8 mouse cellular contexts compared by ENCODE assay signal in genomic region chr1:178405445-178405911, GRCm38 (mm10). TPM values are rescaled to one million over a fixed set of nuclear protein-coding genes. Genes with fewer than 3 reads are reported as not detected.
DNase-seq lines count a peak whose midpoint lies in the region; ATAC-seq and TF ChIP-seq lines count a peak whose summit lies in the region.

No protein-coding gene starts in this region.

- H3K9me3 ChIP-seq in MEL (replicated peaks; ENCODE audit: insufficient read depth, low read length) = no peaks in the 10 kb centered on the region
- H3K9me3 ChIP-seq in hindbrain, embryonic 10.5 days = no peaks in the 10 kb centered on the region
- no peaks in the 10 kb centered on the region for H3K9me3 ChIP-seq in lung, postnatal 0 days (ENCODE audit: low read length)

- peaks cover 7% of the 10 kb centered on the region; the same call in 1 of the 2 replicates for H3K79me2 ChIP-seq in MEL (ENCODE audit: control insufficient read depth, insufficient read depth, low read length, poor library complexity)

- peak in 1 of 2 experiments; percentile 40; a peak in 1 of 4 replicates for TF ChIP-seq EP300 in MEL (IDR thresholded peaks at IDR 0.05; ENCODE audit: low read depth in 1 of 2, low read length in 2 of 2)
- TF ChIP-seq EP300 in lung, postnatal 0 days (IDR thresholded peaks at IDR 0.05) = peak; percentile 60

- peak overlapping the region; percentile 94 for H3K27ac ChIP-seq in MEL (ENCODE audit: control insufficient read depth, low read depth, low read length)
- H3K27ac ChIP-seq in cerebellum, adult 2 months (ENCODE audit: insufficient read depth, low read length) = peak overlapping the region; percentile 99
- peak overlapping the region; percentile 100 for H3K27ac ChIP-seq in hindbrain, embryonic 10.5 days
- H3K27ac ChIP-seq in lung, postnatal 0 days (ENCODE audit: low read length) = peak overlapping the region; percentile 100

- peak in 1 of 2 experiments; percentile 35; a peak in 1 of 4 replicates for TF ChIP-seq POLR2A in MEL (IDR thresholded peaks at IDR 0.05; ENCODE audit: control insufficient read depth in 1 of 2, insufficient read depth in 1 of 2, low read depth in 1 of 2, low read length in 2 of 2, poor library complexity in 1 of 2)
- peak; percentile 84 for TF ChIP-seq POLR2A in cerebellum, adult 2 months (IDR thresholded peaks at IDR 0.05; ENCODE audit: borderline replicate concordance, insufficient read depth, low read length)

- DNase-seq in MEL (ENCODE audit: low read depth, low spot score) = peak; percentile 90
- DNase-seq in cerebellum, adult 2 months = peak; percentile 88 to 95
- peak; percentile 85 for DNase-seq in forelimb bud, embryonic 11.5 days (ENCODE audit: low read depth, low spot score)
- peak; percentile 86 for DNase-seq in hindbrain, embryonic 10.5 days (ENCODE audit: low spot score)
- peak; percentile 87 for DNase-seq in layer of hippocampus, adult 9-11 months
- peak; percentile 95 for DNase-seq in lung, postnatal 0 days (ENCODE audit: low spot score)
- peak; percentile 52 for DNase-seq in ovary, postnatal 14 days (ENCODE audit: low spot score)
- DNase-seq in thymus, postnatal 14 days = peak; percentile 76

- H3K9ac ChIP-seq in MEL (ENCODE audit: control insufficient read depth, low read depth, low read length, poor library complexity, severe bottlenecking) = peak overlapping the region; percentile 97
- peak overlapping the region; percentile 100 for H3K9ac ChIP-seq in lung, postnatal 0 days (replicated peaks; ENCODE audit: low read depth)

- peaks cover 3 to 18% of the 10 kb centered on the region in 2 experiments; a peak in 3 of 4 replicates for H3K4me1 ChIP-seq in MEL (ENCODE audit: control insufficient read depth in 1 of 2, insufficient read depth in 2 of 2, low read length in 2 of 2)
- H3K4me1 ChIP-seq in cerebellum, adult 2 months (ENCODE audit: control insufficient read depth, insufficient read depth, low read length) = no peaks in the 10 kb centered on the region; the same call in 1 of the 2 replicates
- no peaks in the 10 kb centered on the region for H3K4me1 ChIP-seq in hindbrain, embryonic 10.5 days (replicated peaks)
- no peaks in the 10 kb centered on the region for H3K4me1 ChIP-seq in lung, postnatal 0 days (ENCODE audit: insufficient read depth, low read depth, low read length)

- under 1% methylated on average over 23 of the region's 23 CpGs for WGBS in cerebellum, adult 2 months
- WGBS in hindbrain, embryonic 10.5 days = under 1% methylated on average over 23 of the region's 23 CpGs
- WGBS in lung, postnatal 0 days = 1% methylated on average over 23 of the region's 23 CpGs

- no peak for TF ChIP-seq RAD21 in MEL (IDR thresholded peaks at IDR 0.05; ENCODE audit: low read depth, low read length)

- ATAC-seq in lung, postnatal 0 days = peak; percentile 82

- H3K27me3 ChIP-seq in MEL (ENCODE audit: control insufficient read depth in 1 of 2, insufficient read depth in 2 of 2, low read length in 2 of 2) = no peaks in the 10 kb centered on the region
- no peaks in the 10 kb centered on the region for H3K27me3 ChIP-seq in cerebellum, adult 2 months (ENCODE audit: control insufficient read depth, insufficient read depth, low read length)
- H3K27me3 ChIP-seq in hindbrain, embryonic 10.5 days (ENCODE audit: insufficient read depth, poor library complexity, severe bottlenecking) = no peaks in the 10 kb centered on the region
- no peaks in the 10 kb centered on the region for H3K27me3 ChIP-seq in lung, postnatal 0 days (replicated peaks; ENCODE audit: insufficient read depth, low read length)

- peak overlapping the region; percentile 77 for H3K4me2 ChIP-seq in lung, postnatal 0 days (replicated peaks; ENCODE audit: low read depth, low read length)

- TF ChIP-seq CTCF in MEL (IDR thresholded peaks at IDR 0.05 in 2 of 3, conservative IDR thresholded peaks at IDR 0.05 in 1 of 3; ENCODE audit: control insufficient read depth in 1 of 3, insufficient read depth in 1 of 3, low read depth in 2 of 3, low read length in 3 of 3, poor library complexity in 1 of 3, severe bottlenecking in 1 of 3) = no peak
- no peak for TF ChIP-seq CTCF in cerebellum, adult 2 months (IDR thresholded peaks at IDR 0.05; ENCODE audit: borderline replicate concordance, insufficient read depth, low read depth, low read length)
- 0 out of 2 replicates have a peak, but pooled peaks have one; percentile 33 for TF ChIP-seq CTCF in lung, postnatal 0 days (IDR thresholded peaks at IDR 0.05)

- H3K4me3 ChIP-seq in MEL (ENCODE audit: control insufficient read depth in 1 of 2, insufficient read depth in 1 of 2, low read depth in 2 of 2, low read length in 2 of 2) = peak overlapping the region; percentile 66 to 98
- peak overlapping the region; percentile 79 for H3K4me3 ChIP-seq in cerebellum, adult 2 months (replicated peaks; ENCODE audit: insufficient read depth, low read depth, low read length)
- H3K4me3 ChIP-seq in hindbrain, embryonic 10.5 days = peak overlapping the region; percentile 73
- H3K4me3 ChIP-seq in lung, postnatal 0 days (ENCODE audit: low read depth, low read length) = peak overlapping the region; percentile 77

- peaks cover 0 to 15% of the 10 kb centered on the region in 2 experiments; a peak in 2 of 4 replicates for H3K36me3 ChIP-seq in MEL (ENCODE audit: control insufficient read depth in 1 of 2, insufficient read depth in 2 of 2, low read length in 2 of 2)
- H3K36me3 ChIP-seq in hindbrain, embryonic 10.5 days = no peaks in the 10 kb centered on the region
- no peaks in the 10 kb centered on the region for H3K36me3 ChIP-seq in lung, postnatal 0 days (ENCODE audit: insufficient read depth, low read length)

TF ChIP-seq in MEL, 35 proteins besides CTCF, POLR2A, EP300 and RAD21 (continues in another document):
- 0 out of 2 replicates have a peak, but pooled peaks have one; percentile 13 for TF ChIP-seq MYB (IDR thresholded peaks at IDR 0.05; ENCODE audit: low read depth, low read length)
- TF ChIP-seq CHD1 (IDR thresholded peaks at IDR 0.05; ENCODE audit: low read depth, low read length) = no peak
- peak; percentile 92 for TF ChIP-seq MXI1 (IDR thresholded peaks at IDR 0.05; ENCODE audit: low read depth, low read length)
- TF ChIP-seq MEF2A (IDR thresholded peaks at IDR 0.05; ENCODE audit: extremely low read depth, insufficient replicate concordance, low read depth, low read length, poor library complexity, severe bottlenecking) = 0 out of 2 replicates have a peak, but pooled peaks have one; percentile 54
- no peak for TF ChIP-seq KAT2A (conservative IDR thresholded peaks at IDR 0.05; ENCODE audit: low read depth, low read length)
- TF ChIP-seq SMC3 (IDR thresholded peaks at IDR 0.05; ENCODE audit: low read depth, low read length) = no peak; the same call in 1 of the 2 replicates
- no peak for TF ChIP-seq TAL1 (IDR thresholded peaks at IDR 0.05; ENCODE audit: low read length)
- peak; percentile 62 for TF ChIP-seq TCF12 (IDR thresholded peaks at IDR 0.05; ENCODE audit: low read depth, low read length)
- 0 out of 2 replicates have a peak, but pooled peaks have one; percentile 41 for TF ChIP-seq MYC (IDR thresholded peaks at IDR 0.05; ENCODE audit: low read depth, low read length)
- no peak for TF ChIP-seq ZC3H11A (IDR thresholded peaks at IDR 0.05; ENCODE audit: low read depth, low read length)
- peak; percentile 42 for TF ChIP-seq NELFE (IDR thresholded peaks at IDR 0.05; ENCODE audit: low read depth, low read length)
- TF ChIP-seq UBTF (IDR thresholded peaks at IDR 0.05; ENCODE audit: borderline replicate concordance, insufficient read depth, low read depth, low read length) = no peak
- no peak for TF ChIP-seq NRF1 (IDR thresholded peaks at IDR 0.05; ENCODE audit: insufficient read depth, low read depth, low read length, poor library complexity, severe bottlenecking)
- no peak; the same call in 1 of the 2 replicates for TF ChIP-seq ZNF384 (IDR thresholded peaks at IDR 0.05; ENCODE audit: low read depth, low read length)
- peak; percentile 77 for TF ChIP-seq TBP (IDR thresholded peaks at IDR 0.05; ENCODE audit: low read depth, low read length)
- TF ChIP-seq GATA1 (IDR thresholded peaks at IDR 0.05; ENCODE audit: low read depth, low read length) = no peak
- peak; percentile 45; the same call in 1 of the 2 replicates for TF ChIP-seq MAX (IDR thresholded peaks at IDR 0.05; ENCODE audit: low read length)
- TF ChIP-seq GABPA (IDR thresholded peaks at IDR 0.05; ENCODE audit: low read depth, low read length) = no peak
- TF ChIP-seq MAFK (IDR thresholded peaks at IDR 0.05; ENCODE audit: borderline replicate concordance, low read depth, low read length) = no peak
- no peak for TF ChIP-seq ZKSCAN1 (IDR thresholded peaks at IDR 0.05; ENCODE audit: low read depth, low read length)
- TF ChIP-seq ETS1 (IDR thresholded peaks at IDR 0.05; ENCODE audit: low read depth, low read length) = 0 out of 2 replicates have a peak, but pooled peaks have one; percentile 38
- TF ChIP-seq RCOR1 (IDR thresholded peaks at IDR 0.05; ENCODE audit: low read depth, low read length) = peak; percentile 32; the same call in 1 of the 2 replicates
- TF ChIP-seq ZMIZ1 (IDR thresholded peaks at IDR 0.05; ENCODE audit: low read depth, low read length) = peak; percentile 48; the same call in 1 of the 2 replicates
- peak; percentile 99 for TF ChIP-seq JUND (IDR thresholded peaks at IDR 0.05; ENCODE audit: low read depth, low read length)
- TF ChIP-seq POLR2AphosphoS5 (IDR thresholded peaks at IDR 0.05; ENCODE audit: borderline replicate concordance, low read depth, low read length) = no peak
- TF ChIP-seq USF1 (IDR thresholded peaks at IDR 0.05; ENCODE audit: low read depth, low read length) = no peak
- no peak for TF ChIP-seq BHLHE40 (IDR thresholded peaks at IDR 0.05; ENCODE audit: borderline replicate concordance, low read depth, low read length)
- 0 out of 2 replicates have a peak, but pooled peaks have one; percentile 58 for TF ChIP-seq E2F4 (IDR thresholded peaks at IDR 0.05; ENCODE audit: borderline replicate concordance, low read depth, low read length)
- no peak; the same call in none of the 2 replicates for TF ChIP-seq HCFC1 (IDR thresholded peaks at IDR 0.05; ENCODE audit: low read depth, low read length)
- TF ChIP-seq SIN3A (IDR thresholded peaks at IDR 0.05; ENCODE audit: low read length) = peak; percentile 84; the same call in 1 of the 2 replicates
- no peak for TF ChIP-seq USF2 (IDR thresholded peaks at IDR 0.05; ENCODE audit: borderline replicate concordance in 1 of 2, insufficient read depth in 1 of 2, low read depth in 1 of 2, low read length in 2 of 2)

RNA-seq across cellular contexts. Expression of gene Efcab2, which starts 0.4 kb away (rescaled TPM):
- total RNA-seq in MEL (2012; rRNA removed) = 0.85 and 0.98 TPM in 2 replicates
- 1 to 10 TPM in 1 of 2 experiments, not detected in 1; 3.2 TPM for polyA plus RNA-seq in MEL (2012; ENCODE audit: insufficient read depth in 1 of 2, insufficient read length in 2 of 2, low read depth in 1 of 2, low replicate concordance in 2 of 2, missing spikeins in 1 of 2)
- polyA plus RNA-seq in cerebellum, adult 2 months (2012; rRNA removed) = 9.6 and 12.9 TPM in 2 replicates
- 7.0 and 7.9 TPM in 2 replicates for polyA plus RNA-seq in hindbrain, embryonic 10.5 days (2016; fragmentation: Nextera tagmentation; extraction: Ambion mirVana)
- 5.3 and 6.3 TPM in 2 replicates for polyA plus RNA-seq in lung, postnatal 0 days (2015; fragmentation: Nextera tagmentation; extraction: Ambion mirVana)

Comparison
In these comparisons a context has a peak if more than half of its experiments do, and no peak if none do; other contexts are left out.
1. Peak in every context shown above with its lines: DNase-seq, ATAC-seq, H3K4me3 ChIP-seq and H3K27ac ChIP-seq.